Mouse (Mus musculus) liver, embryonic 15.5 days (tissue): ENCODE measurements around the gene Pard3. TPM values are rescaled to one million over a fixed set of nuclear protein-coding genes. Genes with fewer than 3 reads are reported as not detected.
A peak's percentile ranks its signal among the peaks of the same experiment; 100 is the strongest.

Experiments
- ATAC-seq: fragments of 200-750 bp; cut with Nextera tagmentation; 2 replicates; pipeline ENCODE4 v1.8.0; 2017; ENCODE audit warnings: moderate number of reproducible peaks, mild to moderate bottlenecking, moderate library complexity; ENCODE audit not compliant: insufficient read depth
- H3K27ac ChIP-seq: fragments of 300-500 bp; sonication (generic); replicated peaks from 2 replicates; pipeline ENCODE4 v1.5.1; 2015; ENCODE audit warnings: mild to moderate bottlenecking, inconsistent platforms
- H3K27me3 ChIP-seq: fragments of 300-500 bp; sonication (generic); 2 replicates; pipeline ENCODE4 v1.6.1; 2015; ENCODE audit warnings: mild to moderate bottlenecking, inconsistent platforms
- H3K36me3 ChIP-seq: fragments of 300-500 bp; sonication (generic); replicated peaks from 2 replicates; pipeline ENCODE4 v1.6.1; 2015; ENCODE audit warnings: moderate library complexity, mild to moderate bottlenecking, inconsistent platforms
- H3K4me1 ChIP-seq: fragments of 300-500 bp; sonication (generic); replicated peaks from 2 replicates; pipeline ENCODE4 v1.6.1; 2015; ENCODE audit warnings: inconsistent platforms
- H3K4me2 ChIP-seq: fragments of 300-500 bp; sonication (generic); 2 replicates; pipeline ENCODE4 v1.6.1; 2015; ENCODE audit warnings: moderate library complexity, mild to moderate bottlenecking, inconsistent platforms
- H3K4me3 ChIP-seq: fragments of 300-500 bp; sonication (generic); replicated peaks from 2 replicates; pipeline ENCODE4 v1.5.1; 2015; ENCODE audit warnings: mild to moderate bottlenecking, inconsistent platforms
- H3K9ac ChIP-seq: fragments of 300-500 bp; sonication (generic); 2 replicates; pipeline ENCODE4 v1.6.1; 2015; ENCODE audit warnings: moderate library complexity, mild to moderate bottlenecking, inconsistent platforms
- H3K9me3 ChIP-seq: fragments of 300-500 bp; sonication (generic); replicated peaks from 2 replicates; pipeline ENCODE4 v1.6.1; 2016; ENCODE audit warnings: inconsistent platforms
- WGBS: fragments of 180-500 bp; shearing (Covaris S2); methylation state at CpG from one replicate; pipeline ENCODE4 v1.1.7; 2015; ENCODE audit warnings: mixed read lengths; ENCODE audit not compliant: insufficient replicate concordance; 5-methylcytosine and 5-hydroxymethylcytosine counted together
- polyA plus RNA-seq: library from polyadenylated mRNA; unstranded; fragments of >200 nt; fragmentation: Nextera tagmentation; extraction: Ambion mirVana; gene quantifications from 2 replicates; pipeline ENCODE4 v1.2.1, GENCODE M21; 2015

The Pard3 gene
- polyA plus RNA-seq, 1 experiment from 2014 or later, result 6.3 TPM

- ATAC-seq, result no peak
- Histone ChIP-seq H3K9me3 (no peaks in the 10 kb centered on the region), H3K4me2 (no peak overlapping the region), H3K4me1 (no peaks in the 10 kb centered on the region; the same call in 1 of the 2 replicates), H3K27me3 (no peaks in the 10 kb centered on the region), H3K36me3 (no peaks in the 10 kb centered on the region), H3K4me3 (no peak overlapping the region), H3K9ac (no peak overlapping the region), H3K27ac (no peak overlapping the region)
- WGBS, result 57% methylated on average over 3 of the region's 3 CpGs
Measured at GRCm38 (mm10) chr8:127457901-127458300, 394.2 kb downstream of the Pard3 start.

- peak; percentile 31; the same call in 1 of the 2 replicates for ATAC-seq
- 48% methylated on average over 3 of the region's 3 CpGs for WGBS
- Histone ChIP-seq H3K9ac (no peak overlapping the region), H3K27ac (no peak overlapping the region), H3K27me3 (no peaks in the 10 kb centered on the region), H3K36me3 (no peaks in the 10 kb centered on the region), H3K4me1 (no peaks in the 10 kb centered on the region; the same call in 1 of the 2 replicates), H3K9me3 (no peaks in the 10 kb centered on the region), H3K4me2 (no peak overlapping the region), H3K4me3 (no peak overlapping the region)
Measured at GRCm38 (mm10) chr8:127461173-127461572, 397.5 kb downstream of the Pard3 start.

- H3K4me2 ChIP-seq, result no peak overlapping the region
- no peak overlapping the region for H3K27ac ChIP-seq
- H3K9ac ChIP-seq, result no peak overlapping the region
- no peaks in the 10 kb centered on the region; the same call in 1 of the 2 replicates for H3K4me1 ChIP-seq
- no peak overlapping the region for H3K4me3 ChIP-seq
- no peaks in the 10 kb centered on the region for H3K36me3 ChIP-seq
- whole genome bisulfite sequencing, result 46% methylated on average over 2 of the region's 2 CpGs
- no peaks in the 10 kb centered on the region for H3K27me3 ChIP-seq
- no peak for ATAC-seq
- H3K9me3 ChIP-seq, result no peaks in the 10 kb centered on the region
Measured at GRCm38 (mm10) chr8:127462378-127462935, 398.8 kb downstream of the Pard3 start.

GRCm38 (mm10) chr8:127464300-127464699 is 400.6 kb downstream of the Pard3 start:
- no peak overlapping the region for H3K9ac ChIP-seq
- no peaks in the 10 kb centered on the region for H3K9me3 ChIP-seq
- WGBS, result 50% methylated on average over 1 of the region's 1 CpGs
- H3K4me3 ChIP-seq, result no peak overlapping the region
- H3K4me2 ChIP-seq, result no peak overlapping the region
- H3K27ac ChIP-seq, result no peak overlapping the region
- no peaks in the 10 kb centered on the region for H3K36me3 ChIP-seq
- H3K4me1 ChIP-seq, result no peaks in the 10 kb centered on the region; the same call in 1 of the 2 replicates
- H3K27me3 ChIP-seq, result no peaks in the 10 kb centered on the region
- no peak for ATAC-seq

- 52% methylated on average over 2 of the region's 2 CpGs for WGBS
- no peaks in the 10 kb centered on the region for H3K36me3 ChIP-seq
- no peak overlapping the region for H3K4me2 ChIP-seq
- no peak overlapping the region for H3K9ac ChIP-seq
- no peaks in the 10 kb centered on the region for H3K27me3 ChIP-seq
- no peaks in the 10 kb centered on the region for H3K9me3 ChIP-seq
- no peaks in the 10 kb centered on the region for H3K4me1 ChIP-seq
- no peak for ATAC-seq
- H3K4me3 ChIP-seq, result no peak overlapping the region
- no peak overlapping the region for H3K27ac ChIP-seq
Measured at GRCm38 (mm10) chr8:127472204-127472603, 408.5 kb downstream of the Pard3 start.

- 45% methylated on average over 2 of the region's 2 CpGs for WGBS
- no peak overlapping the region for H3K27ac ChIP-seq
- no peak overlapping the region for H3K4me3 ChIP-seq
- no peak overlapping the region for H3K9ac ChIP-seq
- H3K4me2 ChIP-seq, result no peak overlapping the region
- no peaks in the 10 kb centered on the region for H3K27me3 ChIP-seq
- H3K36me3 ChIP-seq, result no peaks in the 10 kb centered on the region
- no peak for ATAC-seq
- no peaks in the 10 kb centered on the region for H3K9me3 ChIP-seq
- H3K4me1 ChIP-seq, result no peaks in the 10 kb centered on the region
Measured at GRCm38 (mm10) chr8:127480003-127480402, 416.3 kb downstream of the Pard3 start.

- no peak for ATAC-seq
- Histone ChIP-seq H3K4me2 (no peak overlapping the region), H3K9me3 (no peaks in the 10 kb centered on the region), H3K4me3 (no peak overlapping the region), H3K36me3 (no peaks in the 10 kb centered on the region), H3K9ac (no peak overlapping the region), H3K4me1 (no peaks in the 10 kb centered on the region), H3K27me3 (no peaks in the 10 kb centered on the region), H3K27ac (no peak overlapping the region)
- WGBS, result 61% methylated on average over 5 of the region's 5 CpGs
Measured at GRCm38 (mm10) chr8:127485618-127486017, 421.9 kb downstream of the Pard3 start.

GRCm38 (mm10) chr8:127491963-127492362 is 428.3 kb downstream of the Pard3 start:
- no peaks in the 10 kb centered on the region for H3K4me1 ChIP-seq
- ATAC-seq, result no peak

GRCm38 (mm10) chr8:127495226-127495780 is 431.6 kb downstream of the Pard3 start:
- Histone ChIP-seq H3K9ac (no peak overlapping the region), H3K27me3 (no peaks in the 10 kb centered on the region)
- 38% methylated on average over 4 of the region's 4 CpGs for WGBS

More at GRCm38 (mm10) chr8:127491963-127492362, 428.3 kb downstream of the Pard3 start:
- Histone ChIP-seq H3K27me3 (no peaks in the 10 kb centered on the region), H3K4me3 (no peak overlapping the region), H3K4me2 (no peak overlapping the region), H3K9me3 (no peaks in the 10 kb centered on the region), H3K9ac (no peak overlapping the region), H3K36me3 (no peaks in the 10 kb centered on the region), H3K27ac (no peak overlapping the region)
- 67% methylated on average over 6 of the region's 6 CpGs for WGBS

GRCm38 (mm10) chr8:127498997-127499719 is 435.5 kb downstream of the Pard3 start:
- Histone ChIP-seq H3K9me3 (no peaks in the 10 kb centered on the region), H3K4me2 (peak overlapping the region; percentile 44; the same call in 1 of the 2 replicates), H3K27me3 (no peaks in the 10 kb centered on the region), H3K4me1 (no peaks in the 10 kb centered on the region; the same call in 1 of the 2 replicates), H3K9ac (no peak overlapping the region), H3K36me3 (no peaks in the 10 kb centered on the region), H3K4me3 (no peak overlapping the region), H3K27ac (no peak overlapping the region)
- WGBS, result 60% methylated on average over 13 of the region's 13 CpGs
- ATAC-seq, result no peak

More at GRCm38 (mm10) chr8:127495226-127495780, 431.6 kb downstream of the Pard3 start:
- no peak overlapping the region for H3K4me2 ChIP-seq
- no peaks in the 10 kb centered on the region for H3K36me3 ChIP-seq
- H3K27ac ChIP-seq, result no peak overlapping the region
- H3K9me3 ChIP-seq, result no peaks in the 10 kb centered on the region
- no peak overlapping the region for H3K4me3 ChIP-seq
- ATAC-seq, result no peak
- no peaks in the 10 kb centered on the region for H3K4me1 ChIP-seq

- H3K4me1 ChIP-seq, result no peaks in the 10 kb centered on the region; the same call in 1 of the 2 replicates
- 28% methylated on average over 13 of the region's 13 CpGs for WGBS
- no peaks in the 10 kb centered on the region for H3K27me3 ChIP-seq
- H3K9ac ChIP-seq, result no peak overlapping the region
- H3K36me3 ChIP-seq, result no peaks in the 10 kb centered on the region
- H3K4me2 ChIP-seq, result peak overlapping the region; percentile 44
- no peak for ATAC-seq
- peak overlapping the region; percentile 32 for H3K4me3 ChIP-seq
- H3K27ac ChIP-seq, result no peak overlapping the region
- no peaks in the 10 kb centered on the region for H3K9me3 ChIP-seq
Measured at GRCm38 (mm10) chr8:127499720-127500114, 436.0 kb downstream of the Pard3 start.
